Mouse (Mus musculus): Measurements from ENCODE around the gene Mn1. TPM values are rescaled to one million over a fixed set of nuclear protein-coding genes. Genes with fewer than 3 reads are reported as not detected.

Gene Mn1
- total and polyA plus RNA-seq, 3 experiments = not detected

- no peak for TF ChIP-seq EP300 (IDR thresholded peaks at IDR 0.05; ENCODE audit: low read depth in 1 of 2, low read length in 2 of 2)
- TF ChIP-seq NRF1 (IDR thresholded peaks at IDR 0.05; ENCODE audit: insufficient read depth, low read depth, low read length, poor library complexity, severe bottlenecking) = no peak
- no peak for TF ChIP-seq HCFC1 (IDR thresholded peaks at IDR 0.05; ENCODE audit: low read depth, low read length)
- no peak for TF ChIP-seq ZNF384 (IDR thresholded peaks at IDR 0.05; ENCODE audit: low read depth, low read length)
- no peak for TF ChIP-seq ZKSCAN1 (IDR thresholded peaks at IDR 0.05; ENCODE audit: low read depth, low read length)
- no peak for TF ChIP-seq NELFE (IDR thresholded peaks at IDR 0.05; ENCODE audit: low read depth, low read length)
- no peak for TF ChIP-seq BHLHE40 (IDR thresholded peaks at IDR 0.05; ENCODE audit: borderline replicate concordance, low read depth, low read length)
- TF ChIP-seq ZMIZ1 (IDR thresholded peaks at IDR 0.05; ENCODE audit: low read depth, low read length) = no peak
- TF ChIP-seq RCOR1 (IDR thresholded peaks at IDR 0.05; ENCODE audit: low read depth, low read length) = no peak
- no peak for TF ChIP-seq ELF1 (IDR thresholded peaks at IDR 0.05; ENCODE audit: low read depth, low read length)
- TF ChIP-seq RAD21 (IDR thresholded peaks at IDR 0.05; ENCODE audit: low read depth, low read length) = no peak
- TF ChIP-seq TBP (IDR thresholded peaks at IDR 0.05; ENCODE audit: low read depth, low read length) = no peak
- Histone ChIP-seq H3K4me3 (ENCODE audit: control insufficient read depth in 1 of 2, insufficient read depth in 1 of 2, low read depth in 2 of 2, low read length in 2 of 2) (no peak overlapping the region), H3K27me3 (ENCODE audit: control insufficient read depth in 1 of 2, insufficient read depth in 2 of 2, low read length in 2 of 2) (no peaks in the 10 kb centered on the region), H3K36me3 (ENCODE audit: control insufficient read depth in 1 of 2, insufficient read depth in 2 of 2, low read length in 2 of 2) (no peaks in the 10 kb centered on the region), H3K79me2 (ENCODE audit: control insufficient read depth, insufficient read depth, low read length, poor library complexity) (no peaks in the 10 kb centered on the region), H3K9ac (ENCODE audit: control insufficient read depth, low read depth, low read length, poor library complexity, severe bottlenecking) (no peak overlapping the region), H3K27ac (ENCODE audit: control insufficient read depth, low read depth, low read length) (no peak overlapping the region), H3K9me3 (replicated peaks; ENCODE audit: insufficient read depth, low read length) (no peaks in the 10 kb centered on the region), H3K4me1 (ENCODE audit: control insufficient read depth in 1 of 2, insufficient read depth in 2 of 2, low read length in 2 of 2) (no peaks in the 10 kb centered on the region)
- DNase-seq (ENCODE audit: low read depth, low spot score) = no peak
Measured at GRCm38 (mm10) chr5:111429726-111430125, 12.6 kb downstream of the Mn1 start.

GRCm38 (mm10) chr5:111431007-111431730, 14.0 kb downstream of the Mn1 start:
- Histone ChIP-seq H3K27ac (ENCODE audit: control insufficient read depth, low read depth, low read length) (no peak overlapping the region), H3K9me3 (replicated peaks; ENCODE audit: insufficient read depth, low read length) (no peaks in the 10 kb centered on the region), H3K27me3 (ENCODE audit: control insufficient read depth in 1 of 2, insufficient read depth in 2 of 2, low read length in 2 of 2) (no peaks in the 10 kb centered on the region), H3K4me1 (ENCODE audit: control insufficient read depth in 1 of 2, insufficient read depth in 2 of 2, low read length in 2 of 2) (no peaks in the 10 kb centered on the region), H3K9ac (ENCODE audit: control insufficient read depth, low read depth, low read length, poor library complexity, severe bottlenecking) (no peak overlapping the region), H3K4me3 (ENCODE audit: control insufficient read depth in 1 of 2, insufficient read depth in 1 of 2, low read depth in 2 of 2, low read length in 2 of 2) (no peak overlapping the region), H3K36me3 (ENCODE audit: control insufficient read depth in 1 of 2, insufficient read depth in 2 of 2, low read length in 2 of 2) (no peaks in the 10 kb centered on the region), H3K79me2 (ENCODE audit: control insufficient read depth, insufficient read depth, low read length, poor library complexity) (no peaks in the 10 kb centered on the region)
- no peak for DNase-seq (ENCODE audit: low read depth, low spot score)
- TF ChIP-seq MAFK (IDR thresholded peaks at IDR 0.05; ENCODE audit: borderline replicate concordance, low read depth, low read length) (no peak), HCFC1 (IDR thresholded peaks at IDR 0.05; ENCODE audit: low read depth, low read length) (no peak), USF2 (IDR thresholded peaks at IDR 0.05; ENCODE audit: borderline replicate concordance in 1 of 2, insufficient read depth in 1 of 2, low read depth in 1 of 2, low read length in 2 of 2) (no peak), ZNF384 (IDR thresholded peaks at IDR 0.05; ENCODE audit: low read depth, low read length) (no peak)

All from MEL (cell line).